Mouse (Mus musculus) heart, adult 18-20 months (tissue): ENCODE measurements around the gene Lrrc56. TPM values are rescaled to one million over a fixed set of nuclear protein-coding genes. Genes with fewer than 3 reads are reported as not detected.

Source experiments
- microRNA-seq, 2 experiments: library from miRNA; unstranded; fragments of <30 nt; microRNA quantifications; one replicate each; pipeline ENCODE4 v1.2.0; 2022
- total RNA-seq, 2 experiments: library from RNA; stranded (reverse); gene quantifications; 2 replicates each; pipeline ENCODE4 v1.2.3; 2021

The Lrrc56 gene
- total RNA-seq, 2 experiments from 2014 or later, result 2.0 to 3.4 TPM

Small RNA genes lying within 50 kb of the gene (microRNA-seq; reads per million reads assigned to microRNA genes)
- 110 to 403 reads per million in 2 experiments for gene Mir210

Other genes with a start within 250 kb of the Lrrc56 start
- under 1 TPM in 1 of 2 experiments, not detected in 1; 0.46 TPM for gene Ifitm5, start 243.9 kb upstream of the Lrrc56 start, total RNA-seq
- not detected for gene Gm45717, start 238.2 kb upstream of the Lrrc56 start, total RNA-seq
- gene Ifitm2, start 238.2 kb upstream of the Lrrc56 start, total RNA-seq, result 10 to 100 TPM; 98.8 to 99.4 TPM
- gene Ifitm1, start 226.9 kb upstream of the Lrrc56 start, total RNA-seq, result 1 to 10 TPM; 2.6 to 8.3 TPM
- 100 to 1,000 TPM in 1 of 2 experiments, 10 to 100 TPM in 1; 94.8 to 129 TPM for gene Ifitm3, start 183.4 kb upstream of the Lrrc56 start, total RNA-seq
- gene Ifitm6, start 176.2 kb upstream of the Lrrc56 start, total RNA-seq, result not detected
- not detected for gene Gm17387, start 165.0 kb upstream of the Lrrc56 start, total RNA-seq
- gene B4galnt4, start 133.1 kb upstream of the Lrrc56 start, total RNA-seq, result not detected
- 1 to 10 TPM in 1 of 2 experiments, under 1 TPM in 1; 0.37 to 1.6 TPM for gene Pkp3, start 115.9 kb upstream of the Lrrc56 start, total RNA-seq
- gene Sigirr, start 93.6 kb upstream of the Lrrc56 start, total RNA-seq, result 1 to 10 TPM; 4.2 to 4.7 TPM
- gene Ano9, start 76.4 kb upstream of the Lrrc56 start, total RNA-seq, result not detected
- 10 to 100 TPM; 28.1 to 30.3 TPM for gene Ptdss2, start 71.8 kb upstream of the Lrrc56 start, total RNA-seq
- 10 to 100 TPM; 71.5 to 77.6 TPM for gene Rnh1, start 21.3 kb upstream of the Lrrc56 start, total RNA-seq
- 100 to 1,000 TPM in 1 of 2 experiments, 10 to 100 TPM in 1; 91.4 to 103 TPM for gene Hras, start 152 bp upstream of the Lrrc56 start, total RNA-seq
- not detected for gene Lmntd2, start 19.9 kb downstream of the Lrrc56 start, total RNA-seq
- gene Rassf7, start 21.7 kb downstream of the Lrrc56 start, total RNA-seq, result under 1 TPM; 0.57 to 0.87 TPM
- gene Phrf1, start 34.6 kb downstream of the Lrrc56 start, total RNA-seq, result 10 to 100 TPM; 33.7 to 34.8 TPM
- gene Irf7, start 72.3 kb downstream of the Lrrc56 start, total RNA-seq, result 1 to 10 TPM; 2.3 to 3.1 TPM
- gene Cdhr5, start 82.6 kb downstream of the Lrrc56 start, total RNA-seq, result not detected
- not detected for gene Sct, start 85.0 kb downstream of the Lrrc56 start, total RNA-seq
- gene Drd4, start 97.8 kb downstream of the Lrrc56 start, total RNA-seq, result not detected
- 10 to 100 TPM; 11.7 to 12.6 TPM for gene Deaf1, start 133.5 kb downstream of the Lrrc56 start, total RNA-seq
- gene Tmem80, start 133.6 kb downstream of the Lrrc56 start, total RNA-seq, result 10 to 100 TPM; 14.6 to 15.7 TPM
- 1 to 10 TPM; 1.7 to 3.0 TPM for gene Eps8l2, start 144.7 kb downstream of the Lrrc56 start, total RNA-seq
- 100 to 1,000 TPM; 106 to 141 TPM for gene Taldo1, start 198.0 kb downstream of the Lrrc56 start, total RNA-seq
- 10 to 100 TPM; 11.3 to 12.4 TPM for gene Gatd1, start 220.0 kb downstream of the Lrrc56 start, total RNA-seq
- gene Cend1, start 235.3 kb downstream of the Lrrc56 start, total RNA-seq, result 1 to 10 TPM in 1 of 2 experiments, under 1 TPM in 1; 0.80 to 1.3 TPM
- 10 to 100 TPM; 45.6 to 59.1 TPM for gene Slc25a22, start 243.7 kb downstream of the Lrrc56 start, total RNA-seq
- gene Pidd1, start 249.9 kb downstream of the Lrrc56 start, total RNA-seq, result under 1 TPM; 0.21 to 0.42 TPM